Mouse (Mus musculus) megakaryocyte, adult 5-6 weeks (primary cell): ENCODE measurements around the gene Sgk1. TPM values are rescaled to one million over a fixed set of nuclear protein-coding genes. Genes with fewer than 3 reads are reported as not detected.

Experiments used
- ATAC-seq: 2 replicates; pipeline ENCODE4 v1.8.0; 2016; ENCODE audit warnings: mild to moderate bottlenecking, inconsistent platforms; ENCODE audit not compliant: poor library complexity, severe bottlenecking
- total RNA-seq, 2 experiments: library from RNA; stranded (forward) in 1 of 2; stranded (reverse) in 1 of 2; fragments of 153-499, 151-499 nt in 1 of 2; fragments of 221-1000, 200-1000 nt in 1 of 2; gene quantifications; 2 replicates each; pipeline versions ENCODE4 v1.2.3 to v1.2.4; 2015 to 2017

The Sgk1 gene
- total RNA-seq (2015) = 27.2 and 31.3 TPM in 2 replicates
- 43.9 and 48.3 TPM in 2 replicates for total RNA-seq (2017)

DNA sequence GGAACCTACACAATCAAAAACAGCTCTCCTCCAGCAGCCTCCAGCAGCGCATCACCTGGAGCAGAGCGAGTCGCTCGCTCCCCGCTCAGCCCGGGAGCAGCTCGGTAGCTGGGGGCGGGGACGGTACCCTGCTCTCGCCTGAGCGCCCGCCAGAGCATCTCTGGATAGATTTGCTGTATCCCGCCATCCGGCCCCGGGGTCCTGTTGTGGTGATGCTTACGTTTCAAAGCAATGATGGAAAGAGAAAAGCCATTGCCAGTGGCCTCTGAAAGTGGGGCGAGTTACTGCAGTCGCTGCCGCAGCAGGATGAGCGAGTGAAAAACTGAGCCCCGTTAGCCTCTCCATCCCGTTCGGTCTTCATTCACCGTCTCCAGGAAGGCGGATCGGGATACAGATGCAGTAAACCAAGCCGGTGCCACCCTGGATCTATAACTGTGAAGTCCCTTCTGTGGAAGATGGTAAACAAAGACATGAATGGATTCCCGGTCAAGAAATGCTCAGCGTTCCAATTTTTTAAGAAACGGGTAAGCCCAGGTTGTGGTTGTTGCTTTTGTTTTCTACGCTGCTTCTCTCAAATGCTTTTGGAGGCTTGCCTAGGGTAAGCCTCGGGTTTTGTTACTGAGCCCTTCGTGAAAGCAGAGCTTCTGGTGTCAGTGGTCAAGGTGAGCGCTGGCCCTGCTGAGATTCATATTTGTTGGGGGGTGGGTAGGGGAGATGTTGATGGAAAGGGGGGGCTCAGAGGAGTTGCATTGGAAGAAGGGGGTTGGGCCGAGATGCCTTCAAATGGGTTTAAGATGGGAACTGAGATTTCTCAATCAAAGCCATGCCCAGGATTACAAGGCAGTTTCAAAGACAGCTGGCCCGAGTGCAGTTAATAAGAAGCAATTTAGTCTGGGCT is at the start of gene Sgk1:
TSS of gene Sgk1 (plus strand) at position 1 of the 898 bp plus-strand sequence.
- peak; percentile 68 for ATAC-seq

DNA sequence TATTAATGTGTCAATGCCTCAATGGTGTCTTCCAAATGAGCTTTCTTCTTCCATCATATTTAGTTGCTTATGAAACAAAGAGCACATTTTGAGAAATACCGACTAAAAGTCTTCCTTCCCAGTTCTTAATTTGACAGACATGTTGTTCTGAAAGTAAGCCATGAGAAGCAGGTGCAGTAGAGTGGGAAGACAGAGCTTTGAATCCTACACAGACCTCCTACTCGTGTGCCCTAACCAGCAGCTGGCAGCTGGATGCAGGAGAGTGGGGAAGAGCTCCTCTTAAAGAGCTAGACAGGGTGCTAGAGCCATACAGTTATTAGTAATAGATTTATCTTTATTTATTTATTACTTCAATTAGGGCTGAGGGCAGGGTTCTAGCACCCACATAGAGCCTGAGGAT is 49.7 kb upstream of the Sgk1 start:
- no peak for ATAC-seq

DNA sequence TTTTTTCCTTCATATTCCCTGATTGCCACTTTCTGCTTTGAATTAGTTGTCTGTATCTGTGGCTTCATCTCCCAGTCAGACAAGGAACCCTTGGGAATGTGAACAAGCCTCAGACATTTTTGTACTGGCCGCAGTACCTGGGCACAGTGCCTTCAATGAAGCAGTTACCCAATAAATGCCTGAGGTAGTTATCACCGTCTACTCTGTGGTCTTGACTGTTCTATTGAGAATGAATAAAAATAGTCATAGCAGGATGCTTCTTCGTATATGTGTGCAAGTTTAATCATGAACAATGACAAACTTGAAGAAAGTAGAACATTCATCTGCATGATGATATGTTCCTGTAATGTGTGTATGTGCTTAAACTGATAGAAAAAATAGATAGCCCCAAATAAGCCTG is 48.2 kb upstream of the Sgk1 start:
- no peak for ATAC-seq

DNA sequence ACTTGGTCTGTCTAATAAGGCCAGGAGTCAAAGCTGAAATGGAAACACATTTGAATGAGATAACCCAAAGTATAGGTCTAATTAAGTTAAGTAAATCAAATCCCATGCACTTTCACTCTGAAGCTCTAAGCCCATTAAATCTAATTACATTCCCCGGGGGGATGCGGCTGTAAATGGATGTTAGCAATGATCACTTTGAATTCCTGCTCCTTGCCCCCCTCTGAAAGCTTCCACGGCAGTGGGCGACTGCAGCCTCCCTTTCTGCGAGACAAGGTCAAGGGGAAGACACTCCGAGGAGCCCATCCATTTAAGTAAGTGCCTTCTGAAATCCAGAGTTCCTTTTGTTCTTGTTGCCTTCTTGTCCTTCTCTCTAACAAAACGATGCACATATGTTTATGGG is 46.9 kb upstream of the Sgk1 start:
- ATAC-seq = no peak

DNA sequence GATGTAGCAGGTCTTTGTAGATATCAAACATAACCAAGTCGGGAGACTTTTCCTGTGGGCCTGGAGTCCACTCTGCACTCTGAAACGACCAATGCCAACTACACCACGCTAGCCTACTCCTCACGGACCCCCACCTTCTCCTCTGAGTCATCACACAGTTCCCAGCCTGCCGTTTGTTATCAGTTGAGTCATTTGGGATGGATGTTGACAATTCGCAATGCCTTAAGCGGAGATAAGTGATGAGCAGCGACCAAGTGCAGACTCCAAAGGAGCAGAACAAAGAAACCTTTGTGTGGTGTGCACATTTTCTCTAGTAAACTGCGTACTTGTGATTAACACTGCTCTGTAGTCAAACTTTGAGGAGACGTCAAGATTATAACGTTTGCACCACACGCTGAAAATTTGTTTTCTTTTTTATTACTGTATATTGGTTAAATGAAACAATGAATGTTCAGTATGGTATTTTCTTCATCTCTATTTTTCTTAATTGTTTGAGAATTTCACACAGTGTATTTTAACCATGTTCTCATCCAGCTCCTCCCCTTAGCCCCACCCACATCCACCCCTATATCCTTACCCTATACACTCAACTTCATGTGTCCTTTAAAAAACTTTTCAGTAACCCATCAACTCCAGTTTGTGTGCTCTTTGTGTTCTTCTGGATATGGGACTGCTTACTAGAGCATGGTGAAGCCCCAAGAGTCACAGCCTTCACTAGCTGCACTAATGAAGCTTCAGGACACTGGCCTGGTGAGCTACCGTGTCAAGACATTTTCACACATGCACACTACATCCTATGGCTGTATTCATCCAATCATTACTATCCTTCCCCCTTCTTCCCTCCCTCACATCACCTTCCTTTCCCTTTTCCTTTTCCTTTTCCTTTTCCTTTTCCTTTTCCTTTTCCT is 42.5 kb upstream of the Sgk1 start:
- no peak for ATAC-seq

DNA sequence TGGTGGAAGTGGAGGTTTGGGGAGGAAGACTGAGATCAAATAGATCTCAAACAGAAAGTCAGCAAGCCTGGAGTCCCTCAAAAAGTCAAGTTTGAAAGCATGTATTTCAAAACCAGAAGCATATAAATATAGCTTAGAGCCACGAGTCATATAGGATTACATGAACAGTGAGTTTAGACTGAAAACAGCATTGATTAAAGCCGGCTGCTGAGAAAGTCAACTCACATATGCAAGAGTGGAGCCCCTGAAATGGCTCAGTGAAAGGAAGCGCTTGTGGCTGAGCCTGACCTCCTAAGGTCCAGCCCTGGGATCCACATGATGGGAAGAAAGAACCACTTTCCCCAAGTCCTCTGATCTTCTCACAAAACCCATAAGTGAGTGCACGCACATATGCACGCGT is 38.7 kb upstream of the Sgk1 start:
- no peak for ATAC-seq

DNA sequence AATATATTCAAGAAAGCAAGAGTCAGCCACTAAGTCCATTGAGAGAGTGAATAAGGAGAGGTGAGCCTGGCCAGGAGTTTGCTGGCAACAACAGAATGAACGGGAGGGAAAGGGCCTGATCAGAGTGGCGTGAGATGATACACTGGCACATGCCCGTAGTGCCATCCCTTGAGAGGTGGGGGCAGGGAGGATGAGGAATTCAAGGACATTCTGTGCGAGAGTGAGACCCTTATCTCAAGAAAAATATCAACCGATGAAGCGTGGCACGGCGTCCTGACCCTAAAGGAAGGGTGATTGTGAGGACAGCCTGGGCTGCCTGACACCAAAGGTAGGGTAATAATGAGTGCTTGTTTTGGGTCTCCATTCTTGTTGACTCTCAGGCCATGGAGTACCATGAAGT is 38.1 kb upstream of the Sgk1 start:
- ATAC-seq = no peak

DNA sequence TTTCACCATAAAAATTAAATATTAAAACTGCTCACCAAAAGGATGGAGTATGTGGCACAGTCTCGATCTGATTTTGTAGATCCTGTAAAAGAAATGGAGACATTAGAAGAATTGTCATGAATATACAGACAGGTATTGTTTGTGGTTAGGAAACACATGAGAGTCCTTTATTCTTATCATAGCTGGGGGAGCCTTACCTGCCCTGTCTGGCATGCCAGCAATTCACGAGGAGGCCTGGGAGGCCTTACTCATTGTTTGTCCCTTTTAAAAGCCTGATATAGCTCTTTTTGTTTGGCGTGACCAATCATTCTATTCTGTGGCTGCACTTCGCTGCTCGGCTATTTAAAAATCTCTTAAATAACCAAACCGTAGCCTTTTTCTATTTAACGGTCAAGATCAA is 37.6 kb upstream of the Sgk1 start:
- no peak for ATAC-seq

DNA sequence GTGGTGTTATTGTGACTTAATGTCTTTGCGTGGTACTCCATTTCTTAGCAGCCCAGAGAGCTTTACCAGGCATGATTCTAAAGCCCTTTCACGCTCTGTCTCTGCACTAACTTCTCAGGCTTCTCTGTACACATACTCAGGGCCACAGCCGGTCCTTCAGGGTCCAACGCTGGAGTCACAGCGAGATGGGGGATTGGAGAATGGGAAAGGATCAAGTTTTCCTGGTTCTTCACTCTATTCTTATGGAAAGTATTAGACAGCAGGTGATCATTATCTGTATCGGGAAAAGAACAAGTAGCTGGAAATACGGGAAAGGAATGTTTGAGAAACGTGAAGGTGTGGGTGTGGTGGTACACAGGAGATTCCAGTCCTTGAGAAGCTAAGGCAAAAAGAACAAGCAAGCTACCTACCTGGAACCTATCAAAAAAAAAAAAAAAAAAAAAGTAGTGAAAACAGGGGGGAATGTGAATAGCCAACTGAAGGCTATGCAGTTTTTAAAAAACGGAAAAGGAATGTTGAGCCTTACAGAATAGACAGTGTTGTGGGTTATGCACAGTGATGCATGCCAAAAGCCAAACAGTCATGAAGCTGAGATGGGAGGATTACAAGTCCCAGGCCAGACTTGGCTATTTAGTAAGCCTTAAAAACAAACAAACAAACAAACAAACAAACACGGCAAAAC is 36.2 kb upstream of the Sgk1 start:
- ATAC-seq = no peak

DNA sequence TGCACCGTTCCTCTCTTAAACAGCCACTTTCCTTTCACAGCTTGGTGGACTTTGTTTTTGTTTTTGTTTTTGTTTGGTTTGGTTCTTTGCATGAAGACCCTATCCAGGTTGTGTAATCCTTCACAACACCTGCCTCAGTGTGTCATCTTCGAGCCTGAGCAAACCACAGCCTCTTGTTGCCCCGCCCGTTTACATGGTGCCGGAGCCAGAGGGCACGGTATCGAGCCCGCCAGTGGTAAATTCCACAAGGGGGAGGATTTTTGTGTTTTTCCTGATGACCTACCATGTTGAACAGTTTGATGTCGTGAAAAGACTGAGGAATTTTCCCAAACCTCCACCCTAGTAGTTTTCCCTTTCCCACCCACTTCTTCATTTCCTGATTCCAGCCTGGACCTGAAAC is 35.6 kb upstream of the Sgk1 start:
- no peak for ATAC-seq

DNA sequence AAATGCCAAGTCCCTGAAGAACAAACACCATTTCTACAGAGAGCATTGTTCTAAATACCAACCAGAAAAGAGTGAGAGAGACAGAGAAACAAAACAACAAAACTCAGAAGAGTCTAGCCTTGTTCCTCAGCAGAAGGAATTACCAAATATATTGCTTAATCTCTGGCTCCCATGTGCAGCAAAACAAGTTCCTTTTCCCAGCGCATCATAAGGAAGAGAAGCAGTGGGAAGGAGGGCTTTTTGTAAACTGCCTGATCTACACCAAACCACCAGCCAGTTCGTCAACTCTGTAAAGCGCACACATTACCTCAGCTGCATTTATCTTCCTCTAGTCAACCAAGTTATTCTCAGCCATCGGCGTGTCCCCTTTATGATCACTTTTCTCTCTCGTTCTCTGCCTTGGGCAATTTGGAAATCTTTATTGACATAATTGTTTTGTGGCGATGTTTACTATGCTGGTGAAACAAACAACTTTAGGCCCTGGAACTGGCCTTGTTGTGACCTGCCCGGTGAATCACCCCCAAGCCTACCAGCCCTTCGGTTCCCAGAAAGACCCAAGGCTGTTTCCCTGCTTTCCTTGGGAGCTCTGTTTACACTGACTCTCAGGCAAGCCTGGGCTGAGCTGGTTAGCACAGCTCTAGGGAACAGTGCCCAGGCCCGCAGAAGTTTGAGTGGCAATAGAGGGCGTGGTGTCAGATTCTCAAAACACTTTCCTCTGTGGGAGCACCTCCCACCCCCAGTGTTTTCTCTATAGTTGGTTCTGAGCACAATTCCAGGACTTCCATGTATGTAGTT is 34.8 kb upstream of the Sgk1 start:
- peak; percentile 63 for ATAC-seq

DNA sequence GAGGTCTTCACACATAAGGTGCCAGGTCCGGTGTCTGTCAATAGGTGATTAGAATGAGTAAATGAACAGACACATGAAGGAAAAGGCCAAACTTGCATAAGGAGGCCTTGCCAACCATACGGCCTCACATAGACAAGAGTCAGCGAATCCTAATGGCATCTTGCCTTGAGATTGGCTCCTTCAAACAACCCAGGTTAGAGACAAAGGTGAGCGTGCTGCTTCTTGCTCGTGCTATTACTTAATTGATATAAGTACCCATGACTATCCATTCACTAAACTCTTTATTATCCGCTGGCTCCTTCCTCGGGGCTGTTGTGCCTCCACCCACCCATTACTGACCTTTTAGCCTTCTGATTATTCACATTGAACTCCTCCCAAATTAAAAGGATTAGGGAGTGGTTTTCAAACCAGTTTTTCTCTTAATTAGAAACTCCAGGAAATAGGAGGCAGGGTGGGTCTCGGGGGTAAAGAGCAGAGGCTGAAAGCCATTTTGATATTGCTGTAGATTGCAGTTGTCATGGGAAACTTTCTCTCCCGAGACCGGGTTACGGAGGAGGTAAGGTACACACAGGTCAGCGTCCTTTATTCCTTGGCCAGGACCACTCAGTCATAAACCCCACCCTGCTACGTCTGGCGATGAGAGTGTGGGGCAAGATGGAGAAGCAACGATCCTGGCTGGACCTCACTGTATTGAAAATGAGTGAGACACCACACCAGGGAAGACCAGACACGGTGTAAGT is 33.9 kb upstream of the Sgk1 start:
- ATAC-seq = no peak

DNA sequence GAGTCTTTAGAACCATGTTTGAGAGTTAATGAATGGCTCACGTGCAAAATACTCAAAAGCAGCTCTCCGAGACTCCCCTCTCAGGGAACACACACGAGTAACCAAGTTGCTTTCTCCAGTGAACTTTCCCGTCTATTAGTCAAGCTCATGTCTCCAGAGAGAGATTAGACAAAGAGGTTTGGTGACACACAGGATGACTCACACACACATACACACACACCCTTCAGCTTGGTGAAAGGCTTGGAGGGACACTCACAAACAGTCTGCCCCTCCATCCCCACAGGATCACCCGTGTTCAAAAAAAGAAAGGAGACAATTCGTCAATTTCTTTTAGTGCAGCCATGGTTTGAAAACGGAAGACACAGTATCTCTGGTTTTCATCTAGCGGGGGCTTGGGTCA is 32.7 kb upstream of the Sgk1 start:
- no peak for ATAC-seq

DNA sequence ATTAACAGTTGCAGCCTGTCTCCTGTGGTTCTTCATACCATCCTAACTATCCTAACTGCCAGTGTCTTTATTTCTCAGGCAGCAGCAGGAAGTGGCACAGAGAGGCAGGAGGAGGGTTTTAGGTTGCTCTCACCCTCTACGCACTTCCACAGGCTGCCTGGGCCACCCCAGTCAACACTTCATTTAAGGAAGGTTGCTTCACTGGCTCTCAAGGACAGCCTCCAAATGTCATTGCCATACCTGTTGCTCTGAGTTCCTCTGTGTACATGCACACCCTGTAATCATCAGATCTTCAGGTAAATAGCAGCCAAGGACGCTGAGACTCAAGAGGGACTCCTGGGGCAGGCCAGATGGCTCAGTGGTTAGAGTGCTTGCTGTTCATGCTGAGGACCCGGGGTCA is 31.7 kb upstream of the Sgk1 start:
- peak; percentile 43; the same call in 1 of the 2 replicates for ATAC-seq

DNA sequence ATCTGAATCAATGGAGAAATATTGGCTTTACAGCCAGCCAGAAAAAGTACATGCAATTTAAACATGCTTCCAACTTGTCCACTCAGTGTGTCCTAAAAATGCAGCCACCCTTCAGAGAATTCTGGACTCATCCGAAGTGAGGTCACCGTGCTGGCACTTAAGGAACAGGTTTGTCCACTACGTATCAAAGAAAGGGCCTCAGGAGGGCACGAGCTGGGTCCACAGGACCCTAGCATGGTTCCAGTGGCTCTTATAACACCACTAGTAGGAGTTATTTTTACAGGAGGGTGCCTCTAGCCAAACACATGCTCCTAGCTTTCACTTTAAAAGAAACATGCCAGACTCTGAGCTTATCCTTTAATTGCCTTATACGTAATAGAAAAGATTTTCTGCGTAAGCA is 28.9 kb upstream of the Sgk1 start:
- ATAC-seq = no peak

DNA sequence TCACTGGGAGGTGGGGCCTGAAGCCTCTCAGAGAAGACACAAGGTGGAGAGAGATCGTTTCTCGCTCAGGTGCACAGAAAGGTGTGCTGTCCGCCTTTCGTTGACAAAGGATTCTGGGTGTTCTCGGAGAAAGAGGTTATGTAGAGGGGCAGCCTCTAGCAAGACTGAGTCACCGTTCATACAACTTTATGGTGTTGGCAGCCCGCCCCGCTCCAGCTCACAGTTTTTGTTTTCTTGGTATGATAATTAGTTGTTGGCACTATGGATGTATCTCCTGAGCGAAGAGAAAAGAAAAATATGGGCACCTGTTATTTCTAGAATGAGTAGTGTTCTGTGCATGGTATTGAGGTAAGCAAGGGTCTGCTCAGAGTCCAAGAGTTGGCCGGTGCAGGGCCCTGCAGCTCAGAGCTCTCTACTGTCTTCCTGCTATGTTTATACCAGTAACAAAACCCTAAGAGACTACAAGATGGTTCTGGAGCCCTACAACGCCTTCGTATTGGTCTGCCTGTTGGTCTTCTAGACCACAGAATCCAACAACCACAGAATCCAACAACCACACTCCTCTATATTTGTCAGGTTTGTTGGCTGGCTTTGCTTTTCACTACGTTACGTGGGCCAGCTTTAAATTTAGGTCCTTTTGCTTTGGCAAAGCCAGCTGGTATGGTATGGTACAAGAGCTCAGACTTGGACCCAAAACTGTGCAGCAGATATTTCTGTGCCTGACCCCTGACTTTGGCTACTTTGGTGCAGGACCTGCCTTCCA is 28.2 kb upstream of the Sgk1 start:
- no peak for ATAC-seq

DNA sequence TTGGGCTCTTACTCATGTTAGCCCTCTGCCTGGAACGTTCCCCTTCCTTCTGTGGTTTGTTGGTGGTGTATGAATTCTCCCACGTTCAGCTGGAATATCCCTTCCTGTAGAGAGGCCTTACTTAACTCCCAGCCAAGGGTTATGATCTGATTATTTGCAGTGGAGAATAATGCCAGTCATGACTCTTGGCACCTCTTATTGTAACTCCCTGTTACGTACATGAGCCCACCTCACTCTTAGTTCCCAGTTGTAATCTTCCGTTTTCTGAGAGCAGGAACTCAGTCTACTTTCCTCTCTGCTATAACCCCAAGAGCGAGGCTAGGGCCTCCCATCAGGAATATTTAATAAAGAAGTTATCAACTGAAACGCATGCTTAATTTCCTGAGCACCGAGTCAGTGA is 26.6 kb upstream of the Sgk1 start:
- ATAC-seq = peak; percentile 35; the same call in 1 of the 2 replicates

DNA sequence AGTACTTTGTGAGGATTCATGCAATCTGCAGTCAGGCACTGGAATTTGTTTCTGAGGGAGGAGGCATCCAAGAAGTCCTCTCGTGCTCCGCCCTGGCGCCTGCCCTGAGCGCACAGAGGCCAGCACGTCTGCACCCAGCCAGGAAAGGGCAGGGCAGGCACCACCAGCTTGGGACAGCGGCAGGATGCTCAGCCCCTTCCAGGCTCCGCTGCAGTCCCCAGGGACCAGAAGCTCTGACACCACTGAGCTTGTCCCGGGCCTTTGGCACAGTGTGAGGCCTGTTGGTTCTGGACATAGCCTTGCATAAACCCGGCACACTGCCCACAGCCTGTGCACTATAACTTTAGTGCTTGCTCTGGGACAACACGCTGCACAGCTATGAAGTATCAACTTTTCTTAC is 24.3 kb upstream of the Sgk1 start:
- ATAC-seq = no peak

DNA sequence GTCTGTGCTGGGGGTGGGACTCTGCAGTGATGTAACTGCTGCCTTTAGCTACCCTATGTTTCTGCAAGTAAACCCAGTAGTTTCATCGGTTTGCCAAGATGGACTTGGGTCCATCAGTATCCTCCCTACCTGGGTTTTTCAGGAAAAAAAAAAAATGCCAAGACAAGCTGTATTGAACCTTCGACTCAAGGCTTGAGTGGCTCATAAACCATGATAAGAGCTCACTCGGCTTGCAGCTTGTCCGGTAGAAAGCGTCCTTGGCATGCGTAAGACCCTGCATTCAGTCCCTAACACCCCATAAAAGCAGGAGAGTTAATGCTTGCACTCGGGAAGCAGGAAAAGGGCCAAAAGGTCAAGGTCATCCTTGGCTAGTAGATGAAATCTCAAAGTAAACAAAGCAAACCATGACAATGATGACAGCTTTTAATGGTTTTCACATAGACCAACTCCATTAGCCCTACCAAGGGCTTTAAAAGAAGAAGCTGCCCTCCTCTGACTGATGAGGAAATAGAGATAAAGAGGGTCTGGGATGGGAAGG is 23.5 kb upstream of the Sgk1 start:
- ATAC-seq = no peak
